Mouse (Mus musculus): ENCODE measurements at regions not wholly inside any gene's neighbourhood (a gene's known extent, or its start where the extent isn't known, plus 50 kb on each side); places are given as distances from the start of the nearest gene placed in this dataset.

DNA sequence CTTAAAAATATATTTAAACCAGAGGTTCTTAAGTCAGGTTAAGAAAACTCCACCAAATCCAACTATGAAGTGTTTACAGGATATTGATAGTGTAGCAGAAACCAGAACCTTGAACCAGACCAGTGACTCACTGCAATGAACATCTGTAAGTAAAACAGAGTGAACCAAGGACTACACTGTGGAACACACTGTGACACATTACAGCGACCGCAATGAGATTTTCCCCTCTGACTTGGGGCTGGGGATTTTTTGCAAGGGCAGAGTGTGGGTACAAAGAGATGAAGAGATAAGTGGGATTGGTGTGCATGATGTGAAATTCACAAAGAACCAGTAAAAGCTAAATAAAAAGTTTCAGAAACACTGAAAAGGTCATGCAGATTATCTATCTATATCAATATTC, 73.0 kb upstream of the Nrn1 start:
- peak; percentile 92 for DNase-seq (ENCODE audit: low read depth)

- DNase-seq (ENCODE audit: low read depth), result peak; percentile 83
Measured at GRCm38 (mm10) chr13:36789360-36789759, 54.4 kb upstream of the Nrn1 start.

Data from induced T-regulatory cell, adult 2 months (primary cell).